ENCODE assay signal across 7 mouse cellular contexts in the genomic region with DNA sequence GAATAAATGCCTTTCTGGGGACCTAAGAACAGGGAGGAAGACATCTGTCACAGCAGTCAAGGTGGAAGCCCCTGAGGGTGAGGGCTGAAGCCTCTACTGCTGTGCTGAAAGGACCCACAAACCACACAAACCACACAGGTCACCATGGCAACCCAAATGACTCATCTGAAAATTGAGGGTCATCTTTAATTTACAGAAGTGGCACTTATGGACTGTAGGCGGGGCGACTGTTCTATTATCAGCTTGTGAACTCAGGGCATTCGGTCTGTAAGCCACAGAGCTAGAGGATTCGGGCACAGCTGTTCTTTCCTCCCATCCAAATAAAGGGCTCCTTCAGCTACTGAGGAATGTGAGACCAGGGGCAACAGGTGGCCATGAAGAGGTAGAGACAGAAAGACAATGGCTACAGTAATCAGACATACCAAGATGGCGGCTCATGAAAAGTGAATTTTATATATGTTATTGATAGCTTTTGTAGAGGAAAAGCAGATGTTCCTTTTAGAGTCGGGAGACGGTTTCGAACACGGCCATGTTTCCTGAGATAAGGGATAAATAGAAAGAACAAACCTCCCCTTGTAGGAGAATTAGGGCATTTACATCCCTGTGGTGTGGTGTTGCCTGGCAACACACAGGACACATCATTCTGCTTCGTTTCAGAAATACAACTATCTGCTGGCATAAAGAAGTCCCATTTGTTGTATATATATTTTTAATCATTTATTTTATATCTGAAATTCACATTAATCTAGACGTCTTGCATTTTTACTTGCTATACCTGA. TPM values are rescaled to one million over a fixed set of nuclear protein-coding genes. Genes with fewer than 3 reads are reported as not detected.
A peak's percentile ranks its signal among the peaks of the same experiment; 100 is the strongest.
DNase-seq lines count a peak whose midpoint lies in the region; ATAC-seq and TF ChIP-seq lines count a peak whose summit lies in the region.

No protein-coding gene starts in this region.

- no peaks in the 10 kb centered on the region for H3K9me3 ChIP-seq in MEL (replicated peaks; ENCODE audit: insufficient read depth, low read length)
- H3K9me3 ChIP-seq in hindbrain, postnatal 0 days (ENCODE audit: low read length): no peaks in the 10 kb centered on the region
- no peaks in the 10 kb centered on the region for H3K9me3 ChIP-seq in neural tube, embryonic 11.5 days (ENCODE audit: control insufficient read depth, low read length)

- H3K4me3 ChIP-seq in MEL (ENCODE audit: control insufficient read depth in 1 of 2, insufficient read depth in 1 of 2, low read depth in 2 of 2, low read length in 2 of 2): peak overlapping the region in 1 of 2 experiments; percentile 30; a peak in 2 of 4 replicates
- H3K4me3 ChIP-seq in hindbrain, postnatal 0 days (ENCODE audit: low read length): no peak overlapping the region
- no peak overlapping the region for H3K4me3 ChIP-seq in neural tube, embryonic 11.5 days (ENCODE audit: low read depth, low read length)

- peak overlapping the region; percentile 26; the same call in 1 of the 2 replicates for H3K9ac ChIP-seq in MEL (ENCODE audit: control insufficient read depth, low read depth, low read length, poor library complexity, severe bottlenecking)
- H3K9ac ChIP-seq in hindbrain, postnatal 0 days (replicated peaks; ENCODE audit: low read length): no peak overlapping the region
- H3K9ac ChIP-seq in neural tube, embryonic 11.5 days (ENCODE audit: low read length): no peak overlapping the region

- no peak overlapping the region for H3K27ac ChIP-seq in MEL (ENCODE audit: control insufficient read depth, low read depth, low read length)
- no peak overlapping the region for H3K27ac ChIP-seq in hindbrain, postnatal 0 days
- no peak overlapping the region for H3K27ac ChIP-seq in neural tube, embryonic 11.5 days (ENCODE audit: low read depth, low read length)

- TF ChIP-seq CTCF in MEL (IDR thresholded peaks at IDR 0.05 in 2 of 3, conservative IDR thresholded peaks at IDR 0.05 in 1 of 3; ENCODE audit: control insufficient read depth in 1 of 3, insufficient read depth in 1 of 3, low read depth in 2 of 3, low read length in 3 of 3, poor library complexity in 1 of 3, severe bottlenecking in 1 of 3): no peak
- no peak for TF ChIP-seq CTCF in hindbrain, postnatal 0 days (IDR thresholded peaks at IDR 0.05; ENCODE audit: low read depth)

- no peaks in the 10 kb centered on the region for H3K27me3 ChIP-seq in MEL (ENCODE audit: control insufficient read depth in 1 of 2, insufficient read depth in 2 of 2, low read length in 2 of 2)
- no peaks in the 10 kb centered on the region for H3K27me3 ChIP-seq in hindbrain, postnatal 0 days (ENCODE audit: insufficient read depth, low read length)
- H3K27me3 ChIP-seq in neural tube, embryonic 11.5 days (ENCODE audit: control insufficient read depth, insufficient read depth, low read length): no peaks in the 10 kb centered on the region

- peak; percentile 71 to 77 for DNase-seq in B cell, adult 2 months
- peak; percentile 84 for DNase-seq in MEL (ENCODE audit: low read depth, low spot score)
- DNase-seq in hindbrain, postnatal 0 days (ENCODE audit: low spot score): no peak
- DNase-seq in neural tube, embryonic 11.5 days (ENCODE audit: low spot score): peak; percentile 44
- DNase-seq in frontal cortex, postnatal 10 days (ENCODE audit: low spot score in 2 of 2): no peak
- no peak for DNase-seq in layer of hippocampus, postnatal 10 days (ENCODE audit: low spot score in 2 of 2)
- no peak for DNase-seq in left cerebral cortex, postnatal 36 days (ENCODE audit: low spot score in 2 of 2)

- no peaks in the 10 kb centered on the region for H3K79me2 ChIP-seq in MEL (ENCODE audit: control insufficient read depth, insufficient read depth, low read length, poor library complexity)

- H3K36me3 ChIP-seq in MEL (ENCODE audit: control insufficient read depth in 1 of 2, insufficient read depth in 2 of 2, low read length in 2 of 2): peaks cover 0 to 23% of the 10 kb centered on the region in 2 experiments; a peak in 2 of 4 replicates
- H3K36me3 ChIP-seq in hindbrain, postnatal 0 days (ENCODE audit: insufficient read depth, low read length): no peaks in the 10 kb centered on the region
- H3K36me3 ChIP-seq in neural tube, embryonic 11.5 days (ENCODE audit: control insufficient read depth, insufficient read depth, low read length): no peaks in the 10 kb centered on the region

- peaks cover 2 to 42% of the 10 kb centered on the region in 2 experiments; a peak in 3 of 4 replicates for H3K4me1 ChIP-seq in MEL (ENCODE audit: control insufficient read depth in 1 of 2, insufficient read depth in 2 of 2, low read length in 2 of 2)
- no peaks in the 10 kb centered on the region for H3K4me1 ChIP-seq in hindbrain, postnatal 0 days (ENCODE audit: insufficient read depth, low read length)
- H3K4me1 ChIP-seq in neural tube, embryonic 11.5 days (ENCODE audit: control insufficient read depth, insufficient read depth, low read length): peaks cover 7% of the 10 kb centered on the region; the same call in 1 of the 2 replicates

- no peak for TF ChIP-seq POLR2A in MEL (IDR thresholded peaks at IDR 0.05; ENCODE audit: control insufficient read depth in 1 of 2, insufficient read depth in 1 of 2, low read depth in 1 of 2, low read length in 2 of 2, poor library complexity in 1 of 2)

- TF ChIP-seq RAD21 in MEL (IDR thresholded peaks at IDR 0.05; ENCODE audit: low read depth, low read length): no peak

- TF ChIP-seq EP300 in MEL (IDR thresholded peaks at IDR 0.05; ENCODE audit: low read depth in 1 of 2, low read length in 2 of 2): peak in 1 of 2 experiments; percentile 9; a peak in 1 of 4 replicates

- peak; percentile 41 for ATAC-seq in hindbrain, postnatal 0 days
- ATAC-seq in neural tube, embryonic 11.5 days (ENCODE audit: insufficient read depth, low FRiP score, low TSS enrichment): peak; percentile 85

- H3K4me2 ChIP-seq in hindbrain, postnatal 0 days (ENCODE audit: low read depth, low read length): no peak overlapping the region
- no peak overlapping the region for H3K4me2 ChIP-seq in neural tube, embryonic 11.5 days (ENCODE audit: low read depth)

- 42% methylated on average over 11 of the region's 11 CpGs for WGBS in hindbrain, postnatal 0 days
- 32% methylated on average over 11 of the region's 11 CpGs for WGBS in neural tube, embryonic 11.5 days

- intact Hi-C loops in left cerebral cortex, postnatal 36 days (cut with DNase I): loop anchor here (1.0 to 5.0 kb wide), 2 partner anchors 177 to 198 kb away; no protein-coding TSS in a partner anchor

TF ChIP-seq in MEL, 35 proteins besides CTCF, POLR2A, EP300 and RAD21:
- TF ChIP-seq TAL1 (IDR thresholded peaks at IDR 0.05; ENCODE audit: low read length) (peak; percentile 42; the same call in 1 of the 2 replicates), BHLHE40 (IDR thresholded peaks at IDR 0.05; ENCODE audit: borderline replicate concordance, low read depth, low read length) (no peak), POLR2AphosphoS2 (IDR thresholded peaks at IDR 0.05; ENCODE audit: low read length) (no peak), USF2 (IDR thresholded peaks at IDR 0.05; ENCODE audit: borderline replicate concordance in 1 of 2, insufficient read depth in 1 of 2, low read depth in 1 of 2, low read length in 2 of 2) (no peak), MEF2A (IDR thresholded peaks at IDR 0.05; ENCODE audit: extremely low read depth, insufficient replicate concordance, low read depth, low read length, poor library complexity, severe bottlenecking) (no peak)

RNA-seq across cellular contexts. Expression of gene Rcbtb2, which starts 17.2 kb away (rescaled TPM):
- 5.4 and 8.6 TPM in 2 replicates for total RNA-seq in MEL (2012; rRNA removed)
- polyA plus RNA-seq in MEL (2012; ENCODE audit: insufficient read depth in 1 of 2, insufficient read length in 2 of 2, low read depth in 1 of 2, low replicate concordance in 2 of 2, missing spikeins in 1 of 2): 10 to 100 TPM in 1 of 2 experiments, not detected in 1; 13.8 TPM
- total RNA-seq in hindbrain, postnatal 0 days (2014; rRNA removed): 40.2 and 64.9 TPM in 2 replicates
- polyA plus RNA-seq in hindbrain, postnatal 0 days (2015; fragmentation: Nextera tagmentation; extraction: Ambion mirVana): 58.3 and 64.1 TPM in 2 replicates
- polyA plus RNA-seq in neural tube, embryonic 11.5 days (2014; fragmentation: Nextera tagmentation; extraction: Ambion mirVana): 156 and 167 TPM in 2 replicates
- total RNA-seq in layer of hippocampus, postnatal 10 days (2021): 10 to 100 TPM; 33.0 to 33.1 TPM
- 10 to 100 TPM; 18.4 to 22.9 TPM for total RNA-seq in left cerebral cortex, postnatal 36 days (2021)

RNA-seq across cellular contexts. Expression of gene Cysltr2, which starts 56.7 kb away (rescaled TPM):
- not detected in 2 replicates for total RNA-seq in MEL (2012; rRNA removed)
- polyA plus RNA-seq in MEL (2012; ENCODE audit: insufficient read depth in 1 of 2, insufficient read length in 2 of 2, low read depth in 1 of 2, low replicate concordance in 2 of 2, missing spikeins in 1 of 2): under 1 TPM in 1 of 2 experiments, not detected in 1; 0.22 TPM
- total RNA-seq in hindbrain, postnatal 0 days (2014; rRNA removed): not detected in 2 replicates
- polyA plus RNA-seq in hindbrain, postnatal 0 days (2015; fragmentation: Nextera tagmentation; extraction: Ambion mirVana): 0.33 and 0.48 TPM in 2 replicates
- polyA plus RNA-seq in neural tube, embryonic 11.5 days (2014; fragmentation: Nextera tagmentation; extraction: Ambion mirVana): 0.28 TPM in 1 of 2 replicates, not detected in the other
- 1 to 10 TPM; 2.1 to 2.3 TPM for total RNA-seq in layer of hippocampus, postnatal 10 days (2021)
- 1 to 10 TPM in 1 of 2 experiments, under 1 TPM in 1; 0.57 to 1.5 TPM for total RNA-seq in left cerebral cortex, postnatal 36 days (2021)

Comparison
In these comparisons a context has a peak if more than half of its experiments do, and no peak if none do; other contexts are left out.
1. DNase-seq: peak in B cell, adult 2 months (2 of 2), MEL (single experiment) and neural tube, embryonic 11.5 days (single experiment); none in hindbrain, postnatal 0 days (single experiment), frontal cortex, postnatal 10 days (0 of 2), layer of hippocampus, postnatal 10 days (0 of 2) and left cerebral cortex, postnatal 36 days (0 of 2).